Mouse (Mus musculus): Measurements from ENCODE around the gene Sipa1l2. TPM values are rescaled to one million over a fixed set of nuclear protein-coding genes. Genes with fewer than 3 reads are reported as not detected.

Gene Sipa1l2
- polyA plus RNA-seq, 1 experiment from 2014 or later: 26.5 TPM

GRCm38 (mm10) chr8:125384551-125385183 is 184.9 kb downstream of the Sipa1l2 start:
- H3K4me3 ChIP-seq: no peak overlapping the region
- no peaks in the 10 kb centered on the region for H3K36me3 ChIP-seq
- H3K27me3 ChIP-seq: 0 out of 2 replicates have a peak, but pooled peaks cover 4% of the 10 kb centered on the region
- no peak overlapping the region for H3K4me2 ChIP-seq
- no peaks in the 10 kb centered on the region for H3K9me3 ChIP-seq
- H3K27ac ChIP-seq: peak overlapping the region; percentile 71; the same call in 1 of the 2 replicates
- 94% methylated on average over 4 of the region's 4 CpGs for WGBS
- H3K4me1 ChIP-seq (replicated peaks): peaks cover 40% of the 10 kb centered on the region
- ATAC-seq (ENCODE audit: low FRiP score): no peak
- no peak overlapping the region for H3K9ac ChIP-seq

GRCm38 (mm10) chr8:125381674-125382073 is 187.9 kb downstream of the Sipa1l2 start:
- H3K36me3 ChIP-seq: no peaks in the 10 kb centered on the region

GRCm38 (mm10) chr8:125379939-125380338 is 189.7 kb downstream of the Sipa1l2 start:
- H3K4me3 ChIP-seq: no peak overlapping the region
- 67% methylated on average over 7 of the region's 7 CpGs for WGBS
- H3K4me1 ChIP-seq (replicated peaks): peaks cover 14% of the 10 kb centered on the region
- no peak for ATAC-seq (ENCODE audit: low FRiP score)
- no peak overlapping the region for H3K27ac ChIP-seq
- H3K27me3 ChIP-seq: 0 out of 2 replicates have a peak, but pooled peaks cover 3% of the 10 kb centered on the region
- no peak overlapping the region for H3K4me2 ChIP-seq
- no peaks in the 10 kb centered on the region for H3K9me3 ChIP-seq
- no peak overlapping the region for H3K9ac ChIP-seq
- H3K36me3 ChIP-seq: no peaks in the 10 kb centered on the region

More at GRCm38 (mm10) chr8:125381674-125382073, 187.9 kb downstream of the Sipa1l2 start:
- H3K27ac ChIP-seq: no peak overlapping the region
- 0 out of 2 replicates have a peak, but pooled peaks cover 4% of the 10 kb centered on the region for H3K27me3 ChIP-seq
- peaks cover 20% of the 10 kb centered on the region for H3K4me1 ChIP-seq (replicated peaks)
- no peak for ATAC-seq (ENCODE audit: low FRiP score)
- H3K9ac ChIP-seq: no peak overlapping the region
- H3K9me3 ChIP-seq: no peaks in the 10 kb centered on the region
- H3K4me2 ChIP-seq: no peak overlapping the region
- 66% methylated on average over 3 of the region's 3 CpGs for WGBS
- no peak overlapping the region for H3K4me3 ChIP-seq

GRCm38 (mm10) chr8:125379156-125379555 is 190.5 kb downstream of the Sipa1l2 start:
- Histone ChIP-seq H3K36me3 (no peaks in the 10 kb centered on the region), H3K9ac (no peak overlapping the region), H3K27me3 (no peaks in the 10 kb centered on the region), H3K4me3 (no peak overlapping the region), H3K4me2 (no peak overlapping the region), H3K27ac (no peak overlapping the region), H3K4me1 (replicated peaks) (peaks cover 11% of the 10 kb centered on the region), H3K9me3 (no peaks in the 10 kb centered on the region)
- no peak for ATAC-seq (ENCODE audit: low FRiP score)
- WGBS: 75% methylated on average over 10 of the region's 10 CpGs

GRCm38 (mm10) chr8:125377704-125378103 is 191.9 kb downstream of the Sipa1l2 start:
- no peaks in the 10 kb centered on the region for H3K9me3 ChIP-seq
- WGBS: 92% methylated on average over 3 of the region's 3 CpGs
- H3K36me3 ChIP-seq: no peaks in the 10 kb centered on the region

GRCm38 (mm10) chr8:125376448-125376845 is 193.2 kb downstream of the Sipa1l2 start:
- no peak overlapping the region for H3K4me3 ChIP-seq
- no peaks in the 10 kb centered on the region for H3K36me3 ChIP-seq
- H3K27ac ChIP-seq: peak overlapping the region; percentile 77
- peak; percentile 7; the same call in 1 of the 2 replicates for ATAC-seq (ENCODE audit: low FRiP score)
- WGBS: 71% methylated on average over 6 of the region's 6 CpGs
- no peak overlapping the region for H3K9ac ChIP-seq
- H3K9me3 ChIP-seq: no peaks in the 10 kb centered on the region
- H3K4me2 ChIP-seq: no peak overlapping the region
- H3K27me3 ChIP-seq: no peaks in the 10 kb centered on the region
- H3K4me1 ChIP-seq (replicated peaks): peaks cover 11% of the 10 kb centered on the region

More at GRCm38 (mm10) chr8:125377704-125378103, 191.9 kb downstream of the Sipa1l2 start:
- Histone ChIP-seq H3K9ac (no peak overlapping the region), H3K27me3 (no peaks in the 10 kb centered on the region), H3K27ac (no peak overlapping the region), H3K4me2 (no peak overlapping the region), H3K4me1 (replicated peaks) (peaks cover 11% of the 10 kb centered on the region), H3K4me3 (no peak overlapping the region)
- no peak for ATAC-seq (ENCODE audit: low FRiP score)

GRCm38 (mm10) chr8:125375659-125376447 is 193.8 kb downstream of the Sipa1l2 start:
- 43% methylated on average over 8 of the region's 8 CpGs for WGBS
- Histone ChIP-seq H3K4me2 (no peak overlapping the region), H3K4me3 (no peak overlapping the region), H3K36me3 (no peaks in the 10 kb centered on the region), H3K27me3 (no peaks in the 10 kb centered on the region), H3K4me1 (replicated peaks) (peaks cover 11% of the 10 kb centered on the region), H3K9ac (no peak overlapping the region), H3K27ac (peak overlapping the region; percentile 77), H3K9me3 (no peaks in the 10 kb centered on the region)
- ATAC-seq (ENCODE audit: low FRiP score): peak; percentile 63

GRCm38 (mm10) chr8:125372596-125372995 is 197.0 kb downstream of the Sipa1l2 start:
- 0 out of 2 replicates have a peak, but pooled peaks cover 3% of the 10 kb centered on the region for H3K27me3 ChIP-seq
- WGBS: 94% methylated on average over 4 of the region's 4 CpGs
- H3K4me1 ChIP-seq (replicated peaks): peaks cover 29% of the 10 kb centered on the region
- no peak for ATAC-seq (ENCODE audit: low FRiP score)
- no peaks in the 10 kb centered on the region for H3K9me3 ChIP-seq
- no peak overlapping the region for H3K4me2 ChIP-seq
- H3K9ac ChIP-seq: no peak overlapping the region
- no peak overlapping the region for H3K27ac ChIP-seq
- H3K4me3 ChIP-seq: no peak overlapping the region
- H3K36me3 ChIP-seq: no peaks in the 10 kb centered on the region

GRCm38 (mm10) chr8:125369491-125370236 is 199.9 kb downstream of the Sipa1l2 start:
- no peaks in the 10 kb centered on the region for H3K9me3 ChIP-seq
- no peak overlapping the region for H3K4me2 ChIP-seq
- no peak for ATAC-seq (ENCODE audit: low FRiP score)
- 0 out of 2 replicates have a peak overlapping the region, but pooled peaks have one; percentile 10 for H3K27ac ChIP-seq
- H3K36me3 ChIP-seq: no peaks in the 10 kb centered on the region
- H3K9ac ChIP-seq: peak overlapping the region; percentile 43; the same call in 1 of the 2 replicates
- peaks cover 12% of the 10 kb centered on the region; the same call in 1 of the 2 replicates for H3K27me3 ChIP-seq
- H3K4me1 ChIP-seq (replicated peaks): peaks cover 18% of the 10 kb centered on the region
- no peak overlapping the region for H3K4me3 ChIP-seq
- 36% methylated on average over 8 of the region's 8 CpGs for WGBS

GRCm38 (mm10) chr8:125368341-125369035 is 201.1 kb downstream of the Sipa1l2 start:
- no peak for ATAC-seq (ENCODE audit: low FRiP score)
- H3K9me3 ChIP-seq: no peaks in the 10 kb centered on the region
- no peak overlapping the region for H3K4me2 ChIP-seq
- no peak overlapping the region for H3K9ac ChIP-seq
- peaks cover 18% of the 10 kb centered on the region for H3K4me1 ChIP-seq (replicated peaks)
- no peak overlapping the region for H3K27ac ChIP-seq
- WGBS: 75% methylated on average over 4 of the region's 4 CpGs
- H3K27me3 ChIP-seq: peaks cover 12% of the 10 kb centered on the region; the same call in 1 of the 2 replicates
- no peaks in the 10 kb centered on the region for H3K36me3 ChIP-seq
- H3K4me3 ChIP-seq: no peak overlapping the region
